Mouse (Mus musculus) brain, embryonic 14.5 days (tissue): Measurements from ENCODE around the gene Galnt14. TPM values are rescaled to one million over a fixed set of nuclear protein-coding genes. Genes with fewer than 3 reads are reported as not detected.
A peak's percentile ranks its signal among the peaks of the same experiment; 100 is the strongest.

Source experiments
- DNase-seq: peaks from one replicate; pipeline ENCODE4 v3.0.0-alpha.2; 2011; ENCODE audit warnings: low read depth
- CTCF ChIP-seq: fragments of 200-500 bp; IDR thresholded peaks from 2 replicates; pipeline ENCODE4 v1.5.1; 2012; ENCODE audit warnings: inconsistent platforms, mild to moderate bottlenecking, moderate library complexity, borderline replicate concordance; ENCODE audit not compliant: insufficient read depth, insufficient read length; ENCODE audit errors: extremely low read depth
- POLR2A ChIP-seq: fragments of 200-500 bp; IDR thresholded peaks from 2 replicates; pipeline ENCODE4 v1.6.1; 2012; ENCODE audit warnings: mild to moderate bottlenecking, inconsistent platforms, borderline replicate concordance; ENCODE audit not compliant: poor library complexity, insufficient read depth, insufficient read length, severe bottlenecking; ENCODE audit errors: extremely low read depth
- polyA plus RNA-seq: library from polyadenylated mRNA; depleted of rRNA; stranded (reverse); fragments of >200 nt; gene quantifications from 2 replicates; pipeline ENCODE4 v1.2.3, GENCODE M21; 2012

The Galnt14 gene
- polyA plus RNA-seq, 1 experiment: 16.0 TPM

DNA sequence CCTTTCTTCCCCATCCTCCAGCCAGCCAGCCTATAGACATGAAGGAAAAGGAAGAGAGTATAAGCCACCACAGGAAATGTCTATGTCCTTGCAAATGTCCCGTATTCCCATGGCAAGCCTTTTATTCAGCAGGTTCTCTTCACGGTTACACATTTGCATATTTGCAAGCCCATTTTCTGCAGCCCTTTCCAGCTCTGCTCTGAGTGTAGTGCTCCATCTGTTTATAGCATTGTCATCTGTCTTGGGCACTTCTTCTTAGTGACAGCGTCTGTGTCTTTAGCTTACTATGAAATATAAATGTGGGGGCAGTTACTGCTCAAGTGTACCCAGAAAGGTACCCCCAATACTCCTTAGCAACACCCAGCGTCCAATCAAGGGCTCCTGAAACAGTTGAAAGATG is 83.3 kb downstream of the Galnt14 start:
- DNase-seq: no peak
- TF ChIP-seq CTCF: no peak
- no peak for TF ChIP-seq POLR2A

DNA sequence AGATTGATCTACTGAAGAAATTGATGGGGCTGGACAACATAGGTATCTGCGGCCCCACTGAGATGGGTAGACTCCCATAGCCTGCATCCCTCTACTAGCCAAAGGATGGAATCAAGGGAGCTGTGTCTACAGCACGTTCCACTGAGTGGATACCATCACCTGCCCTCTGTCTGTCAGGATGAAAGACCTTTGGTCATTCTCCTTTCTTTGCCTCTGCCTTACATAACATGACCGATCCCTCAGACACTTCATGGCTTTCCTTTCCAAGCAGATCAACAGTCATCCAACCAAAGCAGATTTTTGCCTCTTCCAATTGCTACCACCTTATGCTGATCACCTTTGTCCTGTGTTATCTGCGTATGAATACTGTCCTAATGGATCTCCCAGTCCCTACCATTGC is 90.2 kb downstream of the Galnt14 start:
- no peak for DNase-seq
- TF ChIP-seq CTCF (no peak), POLR2A (no peak)

DNA sequence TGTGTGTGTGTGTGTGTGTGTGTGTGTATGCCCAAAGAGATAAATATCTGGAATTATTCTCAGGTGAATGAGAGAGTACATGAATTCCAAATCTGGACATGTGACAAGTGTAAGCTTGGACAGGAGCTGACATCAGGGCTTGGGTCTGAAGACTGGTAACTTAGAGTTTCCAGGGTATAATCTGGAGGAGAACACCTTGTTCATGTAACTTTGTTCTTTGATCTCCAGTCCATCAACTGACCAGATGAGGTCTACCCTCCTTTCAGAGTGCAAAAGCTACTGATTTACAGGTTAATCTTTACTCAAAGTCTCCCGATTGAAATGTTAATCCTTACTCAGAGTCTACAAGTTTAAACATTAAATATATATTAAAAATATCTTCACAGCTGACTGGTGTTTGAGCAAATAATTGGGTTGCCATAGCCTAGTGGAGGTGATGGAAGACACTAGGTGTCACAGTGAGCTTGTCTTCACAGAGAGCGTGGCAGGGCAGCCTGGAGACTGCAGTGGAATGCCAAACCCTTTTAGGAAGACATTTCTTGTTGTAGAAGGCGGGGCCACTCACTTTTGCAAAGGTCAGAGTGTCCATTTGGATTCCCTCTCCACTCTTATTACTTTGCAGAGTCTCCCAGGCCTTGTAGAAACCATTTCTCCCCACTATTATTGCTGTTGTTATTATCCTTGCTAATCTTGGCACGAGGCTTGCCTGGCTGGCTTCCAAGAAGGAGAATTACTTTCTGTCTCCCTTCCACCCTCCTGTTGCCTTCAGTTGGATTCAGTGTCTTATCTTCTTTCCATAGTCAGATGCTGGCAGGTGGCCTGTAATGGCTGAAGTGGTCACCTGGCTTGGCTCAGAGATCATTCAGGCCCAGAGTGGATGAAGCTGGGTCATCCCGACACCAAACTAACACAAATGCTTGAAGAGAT is 107.4 kb downstream of the Galnt14 start:
- DNase-seq: peak; percentile 47
- TF ChIP-seq POLR2A (no peak), CTCF (no peak)

DNA sequence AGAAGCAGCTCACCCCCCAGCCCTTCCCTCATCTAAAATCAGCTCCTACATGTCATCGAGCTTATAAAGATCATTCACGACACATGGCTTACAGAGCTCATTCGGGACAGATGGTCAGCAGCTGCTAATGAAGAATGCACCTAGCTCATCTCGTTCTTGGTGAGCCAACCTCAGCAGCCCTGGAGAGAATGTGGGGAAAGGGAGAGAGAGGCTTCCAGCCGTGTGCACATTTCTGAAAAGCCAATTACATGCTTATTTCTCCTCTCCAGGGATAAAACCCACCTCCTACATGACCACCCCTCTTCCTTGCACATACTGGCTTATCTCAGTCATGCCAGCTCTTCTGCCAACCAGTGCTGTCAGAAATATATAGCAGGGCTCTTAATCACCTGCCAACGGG is 110.3 kb downstream of the Galnt14 start:
- no peak for DNase-seq
- TF ChIP-seq CTCF (no peak), POLR2A (no peak)

- DNase-seq: no peak
- no peak for TF ChIP-seq POLR2A
- no peak for TF ChIP-seq CTCF
Measured at GRCm38 (mm10) chr17:73592081-73592480, 118.2 kb downstream of the Galnt14 start.

- DNase-seq: peak; percentile 55
- TF ChIP-seq POLR2A (no peak), CTCF (no peak)
Measured at GRCm38 (mm10) chr17:73587573-73587972, 122.7 kb downstream of the Galnt14 start.

DNA sequence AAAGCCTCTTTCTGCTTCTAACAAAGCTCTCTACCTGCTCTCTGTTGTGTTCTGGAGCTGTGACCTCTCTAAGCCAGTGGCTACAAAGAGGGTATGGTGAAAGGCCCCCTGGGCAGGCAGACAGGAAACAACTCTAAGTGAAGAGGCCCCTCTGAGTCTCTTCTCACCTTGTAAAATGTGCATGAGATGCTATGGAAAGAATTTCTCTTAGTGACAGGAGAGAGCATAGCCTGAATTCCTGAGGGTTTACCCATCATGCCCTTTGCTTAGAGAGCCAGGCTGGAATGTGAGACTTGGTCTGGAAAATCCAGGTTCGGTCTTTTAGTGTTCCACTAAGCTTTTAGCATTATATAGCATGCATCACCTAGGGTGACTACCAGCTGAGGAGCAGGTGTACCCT is 136.1 kb downstream of the Galnt14 start:
- no peak for DNase-seq

GRCm38 (mm10) chr17:73572881-73573280 is 137.4 kb downstream of the Galnt14 start:
- no peak for TF ChIP-seq POLR2A
- no peak for TF ChIP-seq CTCF
- DNase-seq: no peak

More for the DNA sequence above, 136.1 kb downstream of the Galnt14 start:
- TF ChIP-seq CTCF: no peak
- no peak for TF ChIP-seq POLR2A

DNA sequence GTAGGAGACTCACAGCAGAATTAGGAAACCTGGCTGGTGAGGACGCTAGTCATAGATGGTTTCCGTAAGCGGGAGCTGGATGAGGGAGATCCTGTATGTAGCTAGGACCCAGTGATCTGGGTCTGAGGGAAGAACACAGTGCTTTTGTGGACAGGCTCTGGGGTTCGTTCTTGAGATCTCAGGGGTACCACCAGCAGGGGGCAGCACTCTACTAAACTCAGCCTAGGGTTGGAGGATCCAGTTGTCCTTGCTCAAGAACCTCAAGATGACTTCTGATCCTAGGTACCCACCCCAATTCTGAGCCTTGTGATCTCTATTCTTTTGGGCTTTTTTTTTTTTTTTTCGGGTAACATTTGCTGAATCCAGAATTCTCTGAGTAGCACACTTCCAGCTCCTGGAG is 137.8 kb downstream of the Galnt14 start:
- TF ChIP-seq POLR2A (no peak), CTCF (peak; percentile 44; the same call in 1 of the 2 replicates)
- peak; percentile 43 for DNase-seq

DNA sequence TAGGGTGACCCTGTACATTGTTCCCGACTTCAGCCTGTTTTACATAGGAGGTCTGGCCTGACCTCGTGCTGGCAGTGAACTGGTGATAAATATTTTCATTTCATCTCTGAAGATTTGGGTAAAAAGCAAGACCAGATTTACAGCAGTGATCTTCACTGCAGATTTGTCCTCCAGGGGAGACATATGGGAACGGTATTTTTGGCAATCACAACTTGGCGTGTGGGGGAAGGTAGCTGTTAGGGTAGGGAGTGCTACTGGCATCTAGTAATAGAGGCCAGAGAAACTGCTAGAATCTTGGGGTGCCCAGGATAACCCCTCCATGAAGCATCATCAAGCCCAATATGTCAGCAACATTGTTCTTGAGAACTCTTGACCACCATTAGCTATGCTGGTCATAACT is 138.3 kb downstream of the Galnt14 start:
- no peak for DNase-seq
- TF ChIP-seq CTCF (no peak), POLR2A (no peak)

DNA sequence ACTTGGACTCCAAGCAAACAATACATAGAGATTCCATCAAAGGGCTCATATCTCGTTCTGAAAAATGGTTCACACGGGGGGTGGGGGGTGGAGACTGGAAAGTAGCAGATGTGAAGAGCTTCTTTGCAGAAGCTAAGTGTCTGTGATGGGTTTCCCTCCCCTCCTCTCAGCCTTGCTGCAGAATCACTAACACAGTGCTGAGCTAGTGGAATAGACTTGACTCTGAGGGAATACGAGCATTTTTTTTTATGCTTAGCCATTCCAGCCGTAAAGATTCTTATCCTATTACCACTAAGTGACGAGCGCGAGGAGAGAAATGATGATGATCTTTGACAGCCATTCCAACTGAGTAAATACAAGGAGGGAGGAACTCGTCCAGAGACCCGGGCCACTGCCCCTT is 142.0 kb downstream of the Galnt14 start:
- no peak for TF ChIP-seq CTCF
- no peak for TF ChIP-seq POLR2A
- DNase-seq: peak; percentile 31

- no peak for TF ChIP-seq POLR2A
- TF ChIP-seq CTCF: no peak
- DNase-seq: no peak
Measured at GRCm38 (mm10) chr17:73561149-73561548, 149.1 kb downstream of the Galnt14 start.
